Mouse (Mus musculus): ENCODE results near the gene Fam129b. TPM values are rescaled to one million over a fixed set of nuclear protein-coding genes. Genes with fewer than 3 reads are reported as not detected.
A peak's percentile ranks its signal among the peaks of the same experiment; 100 is the strongest.

Gene Fam129b
- polyA plus RNA-seq, 1 experiment from 2014 or later: 17.0 TPM

- H3K4me1 ChIP-seq (ENCODE audit: control insufficient read depth, insufficient read depth, low read length): peaks cover 24% of the 10 kb centered on the region
- WGBS: 8% methylated on average over 6 of the region's 6 CpGs
- no peak overlapping the region for H3K4me3 ChIP-seq (ENCODE audit: low read depth, low read length)
- H3K27ac ChIP-seq (ENCODE audit: low read depth, low read length): peak overlapping the region; percentile 54
- H3K9me3 ChIP-seq (ENCODE audit: control insufficient read depth, low read length): no peaks in the 10 kb centered on the region
- DNase-seq (ENCODE audit: low spot score) (peak; percentile 71), ATAC-seq (ENCODE audit: insufficient read depth, low FRiP score, low TSS enrichment) (0 out of 2 replicates have a peak, but pooled peaks have one; percentile 48)
- H3K27me3 ChIP-seq (ENCODE audit: control insufficient read depth, insufficient read depth, low read length): no peaks in the 10 kb centered on the region
- no peaks in the 10 kb centered on the region; the same call in 1 of the 2 replicates for H3K36me3 ChIP-seq (ENCODE audit: control insufficient read depth, insufficient read depth, low read length)
- peak overlapping the region; percentile 6 for H3K9ac ChIP-seq (ENCODE audit: low read length)
- H3K4me2 ChIP-seq (ENCODE audit: low read depth): no peak overlapping the region
These were observed 32.4 kb downstream of the Fam129b start for GRCm38 (mm10) chr2:32908272-32908671.

GRCm38 (mm10) chr2:32908796-32909195 is 32.9 kb downstream of the Fam129b start:
- WGBS: 45% methylated on average over 11 of the region's 11 CpGs
- Histone ChIP-seq H3K36me3 (ENCODE audit: control insufficient read depth, insufficient read depth, low read length) (no peaks in the 10 kb centered on the region; the same call in 1 of the 2 replicates), H3K9ac (ENCODE audit: low read length) (peak overlapping the region; percentile 6; the same call in 1 of the 2 replicates), H3K9me3 (ENCODE audit: control insufficient read depth, low read length) (no peaks in the 10 kb centered on the region), H3K27ac (ENCODE audit: low read depth, low read length) (peak overlapping the region; percentile 54), H3K4me3 (ENCODE audit: low read depth, low read length) (no peak overlapping the region), H3K4me2 (ENCODE audit: low read depth) (no peak overlapping the region), H3K4me1 (ENCODE audit: control insufficient read depth, insufficient read depth, low read length) (peaks cover 24% of the 10 kb centered on the region), H3K27me3 (ENCODE audit: control insufficient read depth, insufficient read depth, low read length) (no peaks in the 10 kb centered on the region)
- DNase-seq (ENCODE audit: low spot score) (no peak), ATAC-seq (ENCODE audit: insufficient read depth, low FRiP score, low TSS enrichment) (no peak)

GRCm38 (mm10) chr2:32911639-32912182 is 35.8 kb downstream of the Fam129b start:
- no peaks in the 10 kb centered on the region for H3K9me3 ChIP-seq (ENCODE audit: control insufficient read depth, low read length)
- H3K27ac ChIP-seq (ENCODE audit: low read depth, low read length): no peak overlapping the region
- DNase-seq (ENCODE audit: low spot score): no peak
- no peaks in the 10 kb centered on the region for H3K27me3 ChIP-seq (ENCODE audit: control insufficient read depth, insufficient read depth, low read length)
- no peaks in the 10 kb centered on the region; the same call in 1 of the 2 replicates for H3K36me3 ChIP-seq (ENCODE audit: control insufficient read depth, insufficient read depth, low read length)
- no peak overlapping the region for H3K4me3 ChIP-seq (ENCODE audit: low read depth, low read length)
- no peak overlapping the region for H3K4me2 ChIP-seq (ENCODE audit: low read depth)
- H3K9ac ChIP-seq (ENCODE audit: low read length): no peak overlapping the region
- 89% methylated on average over 7 of the region's 7 CpGs for WGBS
- H3K4me1 ChIP-seq (ENCODE audit: control insufficient read depth, insufficient read depth, low read length): peaks cover 28% of the 10 kb centered on the region
- no peak for ATAC-seq (ENCODE audit: insufficient read depth, low FRiP score, low TSS enrichment)

- ATAC-seq (ENCODE audit: insufficient read depth, low FRiP score, low TSS enrichment) (no peak), DNase-seq (ENCODE audit: low spot score) (peak; percentile 85)
- H3K9ac ChIP-seq (ENCODE audit: low read length): no peak overlapping the region
- H3K4me2 ChIP-seq (ENCODE audit: low read depth): no peak overlapping the region
- H3K4me3 ChIP-seq (ENCODE audit: low read depth, low read length): no peak overlapping the region
- no peaks in the 10 kb centered on the region for H3K27me3 ChIP-seq (ENCODE audit: control insufficient read depth, insufficient read depth, low read length)
- H3K27ac ChIP-seq (ENCODE audit: low read depth, low read length): no peak overlapping the region
- H3K9me3 ChIP-seq (ENCODE audit: control insufficient read depth, low read length): no peaks in the 10 kb centered on the region
- peaks cover 25% of the 10 kb centered on the region for H3K4me1 ChIP-seq (ENCODE audit: control insufficient read depth, insufficient read depth, low read length)
- 32% methylated on average over 19 of the region's 19 CpGs for WGBS
- H3K36me3 ChIP-seq (ENCODE audit: control insufficient read depth, insufficient read depth, low read length): no peaks in the 10 kb centered on the region; the same call in 1 of the 2 replicates
These were observed 36.4 kb downstream of the Fam129b start for GRCm38 (mm10) chr2:32912210-32912804.

GRCm38 (mm10) chr2:32914362-32914761 is 38.4 kb downstream of the Fam129b start:
- H3K4me2 ChIP-seq (ENCODE audit: low read depth): no peak overlapping the region
- no peaks in the 10 kb centered on the region; the same call in 1 of the 2 replicates for H3K36me3 ChIP-seq (ENCODE audit: control insufficient read depth, insufficient read depth, low read length)
- DNase-seq (ENCODE audit: low spot score): no peak
- H3K4me1 ChIP-seq (ENCODE audit: control insufficient read depth, insufficient read depth, low read length): peaks cover 6% of the 10 kb centered on the region; the same call in 1 of the 2 replicates
- H3K9me3 ChIP-seq (ENCODE audit: control insufficient read depth, low read length): no peaks in the 10 kb centered on the region
- H3K4me3 ChIP-seq (ENCODE audit: low read depth, low read length): no peak overlapping the region
- 77% methylated on average over 5 of the region's 5 CpGs for WGBS
- no peak for ATAC-seq (ENCODE audit: insufficient read depth, low FRiP score, low TSS enrichment)
- no peaks in the 10 kb centered on the region for H3K27me3 ChIP-seq (ENCODE audit: control insufficient read depth, insufficient read depth, low read length)
- peak overlapping the region; percentile 32; the same call in 1 of the 2 replicates for H3K9ac ChIP-seq (ENCODE audit: low read length)
- peak overlapping the region; percentile 53; the same call in 1 of the 2 replicates for H3K27ac ChIP-seq (ENCODE audit: low read depth, low read length)

GRCm38 (mm10) chr2:32914896-32915295 is 39.0 kb downstream of the Fam129b start:
- no peaks in the 10 kb centered on the region for H3K9me3 ChIP-seq (ENCODE audit: control insufficient read depth, low read length)
- 40% methylated on average over 3 of the region's 3 CpGs for WGBS
- H3K27me3 ChIP-seq (ENCODE audit: control insufficient read depth, insufficient read depth, low read length): no peaks in the 10 kb centered on the region
- no peak overlapping the region for H3K4me2 ChIP-seq (ENCODE audit: low read depth)
- peaks cover 1% of the 10 kb centered on the region; the same call in 1 of the 2 replicates for H3K36me3 ChIP-seq (ENCODE audit: control insufficient read depth, insufficient read depth, low read length)
- H3K4me1 ChIP-seq (ENCODE audit: control insufficient read depth, insufficient read depth, low read length): peaks cover 6% of the 10 kb centered on the region; the same call in 1 of the 2 replicates
- no peak overlapping the region for H3K9ac ChIP-seq (ENCODE audit: low read length)
- ATAC-seq (ENCODE audit: insufficient read depth, low FRiP score, low TSS enrichment) (no peak), DNase-seq (ENCODE audit: low spot score) (no peak)
- H3K4me3 ChIP-seq (ENCODE audit: low read depth, low read length): no peak overlapping the region
- H3K27ac ChIP-seq (ENCODE audit: low read depth, low read length): no peak overlapping the region; the same call in 1 of the 2 replicates

- Histone ChIP-seq H3K27me3 (ENCODE audit: control insufficient read depth, insufficient read depth, low read length) (no peaks in the 10 kb centered on the region), H3K4me2 (ENCODE audit: low read depth) (no peak overlapping the region), H3K36me3 (ENCODE audit: control insufficient read depth, insufficient read depth, low read length) (peaks cover 10% of the 10 kb centered on the region; the same call in 1 of the 2 replicates), H3K9me3 (ENCODE audit: control insufficient read depth, low read length) (no peaks in the 10 kb centered on the region), H3K9ac (ENCODE audit: low read length) (no peak overlapping the region), H3K4me1 (ENCODE audit: control insufficient read depth, insufficient read depth, low read length) (peaks cover 6% of the 10 kb centered on the region; the same call in 1 of the 2 replicates), H3K4me3 (ENCODE audit: low read depth, low read length) (no peak overlapping the region), H3K27ac (ENCODE audit: low read depth, low read length) (no peak overlapping the region)
- no peak for ATAC-seq (ENCODE audit: insufficient read depth, low FRiP score, low TSS enrichment)
- DNase-seq (ENCODE audit: low spot score): no peak
- 84% methylated on average over 11 of the region's 11 CpGs for WGBS
These were observed 41.6 kb downstream of the Fam129b start for GRCm38 (mm10) chr2:32917526-32917925.

GRCm38 (mm10) chr2:32918391-32918790 is 42.5 kb downstream of the Fam129b start:
- Histone ChIP-seq H3K27me3 (ENCODE audit: control insufficient read depth, insufficient read depth, low read length) (no peaks in the 10 kb centered on the region), H3K4me2 (ENCODE audit: low read depth) (no peak overlapping the region), H3K9ac (ENCODE audit: low read length) (no peak overlapping the region), H3K4me3 (ENCODE audit: low read depth, low read length) (no peak overlapping the region), H3K27ac (ENCODE audit: low read depth, low read length) (no peak overlapping the region), H3K4me1 (ENCODE audit: control insufficient read depth, insufficient read depth, low read length) (peaks cover 6% of the 10 kb centered on the region; the same call in 1 of the 2 replicates), H3K9me3 (ENCODE audit: control insufficient read depth, low read length) (no peaks in the 10 kb centered on the region), H3K36me3 (ENCODE audit: control insufficient read depth, insufficient read depth, low read length) (peaks cover 17% of the 10 kb centered on the region; the same call in 1 of the 2 replicates)
- ATAC-seq (ENCODE audit: insufficient read depth, low FRiP score, low TSS enrichment) (no peak), DNase-seq (ENCODE audit: low spot score) (no peak)
- WGBS: 71% methylated on average over 9 of the region's 9 CpGs

- Histone ChIP-seq H3K4me1 (ENCODE audit: control insufficient read depth, insufficient read depth, low read length) (no peaks in the 10 kb centered on the region), H3K4me3 (ENCODE audit: low read depth, low read length) (no peak overlapping the region), H3K4me2 (ENCODE audit: low read depth) (no peak overlapping the region), H3K9me3 (ENCODE audit: control insufficient read depth, low read length) (no peaks in the 10 kb centered on the region), H3K27me3 (ENCODE audit: control insufficient read depth, insufficient read depth, low read length) (no peaks in the 10 kb centered on the region), H3K36me3 (ENCODE audit: control insufficient read depth, insufficient read depth, low read length) (peaks cover 17% of the 10 kb centered on the region; the same call in 1 of the 2 replicates), H3K9ac (ENCODE audit: low read length) (no peak overlapping the region), H3K27ac (ENCODE audit: low read depth, low read length) (no peak overlapping the region)
- ATAC-seq (ENCODE audit: insufficient read depth, low FRiP score, low TSS enrichment): no peak
- 87% methylated on average over 7 of the region's 7 CpGs for WGBS
- DNase-seq (ENCODE audit: low spot score): no peak
These were observed 45.3 kb downstream of the Fam129b start for GRCm38 (mm10) chr2:32921235-32921634.

Measured in neural tube, embryonic 11.5 days (tissue).